ENCODE assay signal across 7 mouse cellular contexts in genomic region chr17:47628851-47629676, GRCm38 (mm10). TPM values are rescaled to one million over a fixed set of nuclear protein-coding genes. Genes with fewer than 3 reads are reported as not detected.
DNase-seq lines count a peak whose midpoint lies in the region; ATAC-seq lines count a peak whose summit lies in the region.

No protein-coding gene starts in this region.

- no peaks in the 10 kb centered on the region for H3K27me3 ChIP-seq in limb, embryonic 10.5 days (ENCODE audit: low read depth, poor library complexity, severe bottlenecking)
- H3K27me3 ChIP-seq in midbrain, embryonic 13.5 days, result no peaks in the 10 kb centered on the region

- peak overlapping the region; percentile 70 for H3K4me3 ChIP-seq in limb, embryonic 10.5 days
- peak overlapping the region; percentile 72 for H3K4me3 ChIP-seq in midbrain, embryonic 13.5 days (replicated peaks)

- H3K4me2 ChIP-seq in midbrain, embryonic 13.5 days (replicated peaks), result peak overlapping the region; percentile 76

- H3K9ac ChIP-seq in midbrain, embryonic 13.5 days (replicated peaks), result peak overlapping the region; percentile 84

- H3K36me3 ChIP-seq in limb, embryonic 10.5 days, result peaks cover 32% of the 10 kb centered on the region
- H3K36me3 ChIP-seq in midbrain, embryonic 13.5 days, result peaks cover 20% of the 10 kb centered on the region

- H3K9me3 ChIP-seq in limb, embryonic 10.5 days (replicated peaks), result no peaks in the 10 kb centered on the region
- H3K9me3 ChIP-seq in midbrain, embryonic 13.5 days, result no peaks in the 10 kb centered on the region

- under 1% methylated on average over 60 of the region's 63 CpGs for WGBS in limb, embryonic 10.5 days
- under 1% methylated on average over 56 of the region's 63 CpGs for WGBS in midbrain, embryonic 13.5 days

- DNase-seq in adrenal gland, adult 8-10 months, result peak; percentile 90
- DNase-seq in embryo, embryonic 9.5 days (ENCODE audit: extremely low spot score), result peak; percentile 96
- DNase-seq in kidney, adult 11 months, result peak; percentile 94
- peak; percentile 97 for DNase-seq in limb, embryonic 10.5 days (ENCODE audit: low spot score)
- DNase-seq in spleen, adult 12 weeks (ENCODE audit: low spot score), result peak; percentile 96

- H3K4me1 ChIP-seq in limb, embryonic 10.5 days, result peaks cover 30% of the 10 kb centered on the region
- H3K4me1 ChIP-seq in midbrain, embryonic 13.5 days (replicated peaks), result peaks cover 41% of the 10 kb centered on the region

- peak; percentile 94 for ATAC-seq in granulocyte monocyte progenitor cell, adult 5-6 weeks (replicated peaks; ENCODE audit: poor library complexity, severe bottlenecking)
- peak; percentile 92 for ATAC-seq in midbrain, embryonic 13.5 days

- H3K27ac ChIP-seq in limb, embryonic 10.5 days, result peak overlapping the region; percentile 93
- H3K27ac ChIP-seq in midbrain, embryonic 13.5 days, result peak overlapping the region; percentile 97

RNA-seq across cellular contexts. Expression of gene Usp49, which starts 1.4 kb away (rescaled TPM):
- total RNA-seq in adrenal gland, adult 8-10 months (2022), result 10 to 100 TPM in 1 of 4 experiments, 1 to 10 TPM in 3; 4.1 to 11.1 (median 6.8) TPM
- 4.1 and 6.8 TPM in 2 replicates for total RNA-seq in granulocyte monocyte progenitor cell, adult 5-6 weeks (2014; fragmentation: Nextera tagmentation)
- 1.5 and 4.1 TPM in 2 replicates for total RNA-seq in granulocyte monocyte progenitor cell, adult 5-6 weeks (2017)
- 5.5 and 6.8 TPM in 2 replicates for polyA plus RNA-seq in limb, embryonic 10.5 days (2016; fragmentation: Nextera tagmentation; extraction: Ambion mirVana)
- polyA plus RNA-seq in midbrain, embryonic 13.5 days (2015; fragmentation: Nextera tagmentation; extraction: Ambion mirVana), result 10.0 and 10.8 TPM in 2 replicates

RNA-seq across cellular contexts. Expression of gene Gm20517, which starts 17.7 kb away (rescaled TPM):
- total RNA-seq in adrenal gland, adult 8-10 months (2022), result 1 to 10 TPM; 3.5 to 6.0 (median 5.1) TPM
- 0.41 and 2.2 TPM in 2 replicates for total RNA-seq in granulocyte monocyte progenitor cell, adult 5-6 weeks (2014; fragmentation: Nextera tagmentation)
- 2.5 and 3.1 TPM in 2 replicates for total RNA-seq in granulocyte monocyte progenitor cell, adult 5-6 weeks (2017)
- 0.81 and 2.1 TPM in 2 replicates for polyA plus RNA-seq in limb, embryonic 10.5 days (2016; fragmentation: Nextera tagmentation; extraction: Ambion mirVana)
- polyA plus RNA-seq in midbrain, embryonic 13.5 days (2015; fragmentation: Nextera tagmentation; extraction: Ambion mirVana), result 2.4 and 3.7 TPM in 2 replicates

RNA-seq across cellular contexts. Expression of gene Med20, which starts 17.7 kb away (rescaled TPM):
- total RNA-seq in adrenal gland, adult 8-10 months (2022), result 10 to 100 TPM; 42.6 to 53.7 (median 48.3) TPM
- total RNA-seq in granulocyte monocyte progenitor cell, adult 5-6 weeks (2014; fragmentation: Nextera tagmentation), result 26.3 and 36.3 TPM in 2 replicates
- total RNA-seq in granulocyte monocyte progenitor cell, adult 5-6 weeks (2017), result 25.0 and 29.5 TPM in 2 replicates
- polyA plus RNA-seq in limb, embryonic 10.5 days (2016; fragmentation: Nextera tagmentation; extraction: Ambion mirVana), result 51.6 and 53.4 TPM in 2 replicates
- polyA plus RNA-seq in midbrain, embryonic 13.5 days (2015; fragmentation: Nextera tagmentation; extraction: Ambion mirVana), result 43.8 and 44.3 TPM in 2 replicates

RNA-seq across cellular contexts. Expression of gene Bysl, which starts 17.8 kb away (rescaled TPM):
- total RNA-seq in adrenal gland, adult 8-10 months (2022), result 10 to 100 TPM; 17.0 to 18.6 (median 17.9) TPM
- 16.2 and 17.8 TPM in 2 replicates for total RNA-seq in granulocyte monocyte progenitor cell, adult 5-6 weeks (2014; fragmentation: Nextera tagmentation)
- total RNA-seq in granulocyte monocyte progenitor cell, adult 5-6 weeks (2017), result 12.6 and 16.0 TPM in 2 replicates
- polyA plus RNA-seq in limb, embryonic 10.5 days (2016; fragmentation: Nextera tagmentation; extraction: Ambion mirVana), result 41.3 and 48.3 TPM in 2 replicates
- polyA plus RNA-seq in midbrain, embryonic 13.5 days (2015; fragmentation: Nextera tagmentation; extraction: Ambion mirVana), result 31.9 and 32.4 TPM in 2 replicates

RNA-seq across cellular contexts. Expression of gene Tomm6, which starts 59.1 kb away (rescaled TPM):
- total RNA-seq in adrenal gland, adult 8-10 months (2022), result 100 to 1,000 TPM; 166 to 270 (median 207) TPM
- 315 and 346 TPM in 2 replicates for total RNA-seq in granulocyte monocyte progenitor cell, adult 5-6 weeks (2014; fragmentation: Nextera tagmentation)
- total RNA-seq in granulocyte monocyte progenitor cell, adult 5-6 weeks (2017), result 46.0 and 46.4 TPM in 2 replicates
- 364 and 404 TPM in 2 replicates for polyA plus RNA-seq in limb, embryonic 10.5 days (2016; fragmentation: Nextera tagmentation; extraction: Ambion mirVana)
- 285 and 287 TPM in 2 replicates for polyA plus RNA-seq in midbrain, embryonic 13.5 days (2015; fragmentation: Nextera tagmentation; extraction: Ambion mirVana)

Comparison
In these comparisons a context has a peak if more than half of its experiments do, and no peak if none do; other contexts are left out.
1. Peak in every context shown above with its lines: DNase-seq, ATAC-seq, H3K4me3 ChIP-seq and H3K27ac ChIP-seq.